Mouse (Mus musculus) left cerebral cortex, postnatal 36 days (tissue): ENCODE results near the gene Smug1. TPM values are rescaled to one million over a fixed set of nuclear protein-coding genes. Genes with fewer than 3 reads are reported as not detected.

Experiments used
- DNase-seq, 2 experiments: peaks; one replicate each; pipeline ENCODE4 v3.0.0; 2021 to 2022; ENCODE audit warnings: low spot score in 2 of 2, mixed read lengths in 1 of 2
- intact Hi-C: fragments of 180-260 bp; cut with DNase I; formaldehyde crosslinking; loops from one replicate; pipeline ENCODE4 v1.15.1; 2025
- total RNA-seq, 2 experiments: library from RNA; stranded (reverse); gene quantifications; 2 replicates each; pipeline ENCODE4 v1.2.3; 2021

Gene Smug1
- total RNA-seq, 2 experiments from 2014 or later, result 18.3 to 20.0 TPM

GRCm38 (mm10) chr15:103152890-103153610 is 13.8 kb downstream of the Smug1 start:
- DNase-seq, result no peak
- intact Hi-C loops, result no loop called here

DNA sequence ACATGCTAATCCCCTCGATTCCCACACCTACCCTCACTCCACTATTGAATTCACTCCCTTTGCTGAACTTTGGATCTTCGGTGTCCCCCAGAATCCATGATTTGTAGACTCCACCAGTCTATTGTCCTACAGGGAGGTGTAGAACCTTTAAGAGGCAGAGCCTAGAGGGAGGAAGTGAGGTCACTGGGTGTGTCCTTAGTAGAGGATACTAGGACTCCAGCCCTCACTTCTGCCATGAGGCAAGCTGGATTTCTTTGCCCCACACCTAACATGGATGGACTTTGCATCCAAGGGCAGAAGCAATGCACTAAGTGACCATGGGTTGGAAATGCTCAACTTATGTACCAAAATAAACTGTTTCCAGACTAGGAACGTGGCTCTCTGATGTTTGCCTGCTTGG is 14.5 kb downstream of the Smug1 start:
- no peak for DNase-seq
- intact Hi-C loops, result no loop called here

DNA sequence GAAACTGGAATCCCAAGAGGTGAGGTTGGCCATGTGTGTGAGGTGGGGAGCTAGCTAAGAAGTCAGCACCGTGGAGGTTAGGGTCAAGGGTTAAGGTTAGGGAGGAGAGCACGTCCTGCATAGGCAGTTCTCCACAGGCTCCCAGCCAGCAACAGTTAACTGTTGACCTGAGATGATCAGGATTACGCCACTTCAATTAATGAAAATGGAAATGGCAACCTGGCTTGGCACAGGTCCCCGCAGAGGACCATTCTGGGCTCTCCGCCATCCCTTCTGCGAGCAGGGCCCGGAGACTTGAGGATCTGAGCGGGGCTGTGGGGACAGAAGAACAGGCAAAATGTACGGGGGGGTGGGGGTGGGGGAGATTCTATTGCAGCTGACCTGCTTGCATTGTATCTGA is 19.1 kb downstream of the Smug1 start:
- intact Hi-C loops, result no loop called here

GRCm38 (mm10) chr15:103147422-103147690 is 19.5 kb downstream of the Smug1 start:
- no peak for DNase-seq

More for the DNA sequence above, 19.1 kb downstream of the Smug1 start:
- no peak for DNase-seq

GRCm38 (mm10) chr15:103146627-103147421 is 20.1 kb downstream of the Smug1 start:
- peak; percentile 70 to 75 for DNase-seq
- intact Hi-C loops, result no loop called here

More at GRCm38 (mm10) chr15:103147422-103147690, 19.5 kb downstream of the Smug1 start:
- intact Hi-C loops, result no loop called here

GRCm38 (mm10) chr15:103145635-103146299 is 21.1 kb downstream of the Smug1 start:
- intact Hi-C loops, result no loop called here
- no peak for DNase-seq

GRCm38 (mm10) chr15:103144176-103144575 is 22.7 kb downstream of the Smug1 start:
- DNase-seq, result no peak

DNA sequence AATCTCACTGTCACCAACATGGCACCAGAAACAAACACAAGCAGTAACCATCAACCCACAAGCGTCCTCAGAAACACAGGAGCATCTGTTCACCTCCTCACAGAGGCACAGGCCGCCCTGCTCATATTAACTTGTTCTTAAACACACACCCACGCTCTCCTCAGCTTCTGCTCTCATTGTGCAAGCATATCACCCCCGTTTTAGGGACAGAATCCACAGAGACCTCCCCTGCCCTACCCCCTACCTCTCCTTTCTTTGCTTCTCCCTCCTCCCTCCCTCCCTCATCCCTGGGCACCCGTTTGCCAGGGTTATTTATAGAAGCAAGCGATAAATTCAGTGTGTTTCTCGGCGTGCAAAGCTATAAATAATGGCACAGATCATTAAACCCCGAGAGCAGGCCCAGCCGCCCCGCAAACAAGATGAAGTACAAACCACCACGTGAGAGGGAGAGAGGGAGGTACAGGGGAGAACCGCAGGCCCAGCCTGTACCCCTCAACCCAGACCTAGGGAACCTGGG is 31.4 kb downstream of the Smug1 start:
- peak; percentile 35 to 36 for DNase-seq
- intact Hi-C loops, result no loop called here

More at GRCm38 (mm10) chr15:103144176-103144575, 22.7 kb downstream of the Smug1 start:
- intact Hi-C loops, result no loop called here

GRCm38 (mm10) chr15:103134277-103135086 is 32.4 kb downstream of the Smug1 start:
- no peak for DNase-seq
- intact Hi-C loops, result no loop called here

GRCm38 (mm10) chr15:103133761-103134160 is 33.1 kb downstream of the Smug1 start:
- no peak for DNase-seq
- intact Hi-C loops, result no loop called here

- DNase-seq, result no peak
These were observed 36.2 kb downstream of the Smug1 start for GRCm38 (mm10) chr15:103130729-103131128.

GRCm38 (mm10) chr15:103129289-103129688 is 37.6 kb downstream of the Smug1 start:
- intact Hi-C loops, result no loop called here
- no peak for DNase-seq

More at GRCm38 (mm10) chr15:103130729-103131128, 36.2 kb downstream of the Smug1 start:
- intact Hi-C loops, result no loop called here

- intact Hi-C loops, result no loop called here
- no peak for DNase-seq
These were observed 38.6 kb downstream of the Smug1 start for GRCm38 (mm10) chr15:103128056-103128833.

GRCm38 (mm10) chr15:103125982-103126381 is 40.9 kb downstream of the Smug1 start:
- intact Hi-C loops, result no loop called here
- DNase-seq, result no peak

DNA sequence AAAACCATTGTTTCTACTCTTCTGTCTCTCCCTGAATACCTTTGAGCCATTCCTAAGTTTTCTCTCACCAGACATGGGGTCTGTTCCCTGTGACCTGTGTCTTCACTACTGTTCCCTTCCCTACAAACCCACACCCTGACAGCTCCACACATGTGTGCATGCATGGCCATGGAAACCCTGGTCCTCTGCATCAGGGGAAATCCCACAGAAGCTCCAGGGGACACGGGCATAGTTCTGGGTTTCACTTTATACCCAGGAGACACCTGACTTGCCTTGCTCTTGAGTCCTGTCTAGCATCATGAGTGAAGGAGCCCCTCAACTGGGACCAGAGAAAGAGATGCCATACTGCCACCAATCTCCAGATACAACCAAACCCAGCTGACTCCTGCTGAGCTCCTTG is 42.6 kb downstream of the Smug1 start:
- intact Hi-C loops, result loop anchor here (5.0 kb wide), 1 partner anchor 42 kb away; no protein-coding TSS in a partner anchor
- DNase-seq, result no peak

DNA sequence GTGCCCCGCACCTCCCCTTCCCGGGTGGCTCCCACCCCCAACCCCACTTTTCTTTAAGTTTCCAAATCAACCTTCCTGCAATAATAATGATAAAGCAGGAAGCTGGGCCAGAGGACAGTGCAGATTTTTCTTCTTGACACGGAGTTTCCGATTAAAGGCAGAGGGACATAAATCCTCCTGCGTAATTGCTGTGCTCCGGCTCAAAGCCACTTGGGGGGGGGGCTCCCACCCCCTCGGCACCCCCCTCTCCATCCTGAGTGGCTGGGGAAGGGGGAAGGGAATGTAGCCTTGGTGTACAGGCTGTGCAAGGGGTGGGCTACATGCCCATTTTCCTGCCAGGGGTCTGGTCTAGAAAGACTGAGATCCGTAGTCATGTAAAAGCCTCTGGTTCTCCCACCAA is 43.5 kb downstream of the Smug1 start:
- no peak for DNase-seq
- intact Hi-C loops, result loop anchor here (5.0 kb wide), 1 partner anchor 41 kb away; no protein-coding TSS in a partner anchor

GRCm38 (mm10) chr15:103122372-103122771 is 44.5 kb downstream of the Smug1 start:
- intact Hi-C loops, result loop anchor here (5.0 kb wide), 1 partner anchor 40 kb away; no protein-coding TSS in a partner anchor
- DNase-seq, result no peak

GRCm38 (mm10) chr15:103121416-103121815 is 45.5 kb downstream of the Smug1 start:
- DNase-seq, result no peak
- intact Hi-C loops, result loop anchor here (2.0 to 5.0 kb wide), 2 partner anchors 39 to 109 kb away; no protein-coding TSS in a partner anchor
